Mouse (Mus musculus) forelimb bud, embryonic 11.5 days (tissue): ENCODE measurements around the gene Clec2l.
"Not testable (repeated sequence)": the region's sequence is repeated elsewhere in the genome, so short reads cannot be mapped to it uniquely, and the experiment has no call there.

ENCODE experiments used
- DNase-seq: peaks from one replicate; pipeline ENCODE4 v3.0.0-alpha.2; 2012; ENCODE audit warnings: low read depth, low spot score

Gene Clec2l

DNA sequence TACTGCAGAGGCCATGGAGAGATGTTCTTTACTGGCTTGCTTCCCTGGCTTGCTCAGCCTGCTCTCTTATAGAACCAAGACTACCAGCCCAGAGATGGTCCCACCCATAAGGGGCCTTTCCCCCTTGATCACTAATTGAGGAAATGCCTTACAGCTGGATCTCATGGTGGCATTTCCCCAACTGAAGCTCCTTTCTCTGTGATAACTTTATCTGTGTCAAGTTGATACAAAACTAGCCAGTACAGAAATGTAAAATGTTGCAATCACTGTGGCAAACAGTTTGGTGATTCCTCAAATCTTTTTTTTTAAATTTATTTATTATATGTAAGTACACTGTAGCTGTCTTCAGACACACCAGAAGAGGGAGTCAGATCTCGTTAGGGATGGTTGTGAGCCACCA is 7.6 kb downstream of the Clec2l start:
- not testable (repeated sequence) for DNase-seq

- DNase-seq: no peak
Measured at GRCm38 (mm10) chr6:38671270-38671669, 8.4 kb downstream of the Clec2l start.

DNA sequence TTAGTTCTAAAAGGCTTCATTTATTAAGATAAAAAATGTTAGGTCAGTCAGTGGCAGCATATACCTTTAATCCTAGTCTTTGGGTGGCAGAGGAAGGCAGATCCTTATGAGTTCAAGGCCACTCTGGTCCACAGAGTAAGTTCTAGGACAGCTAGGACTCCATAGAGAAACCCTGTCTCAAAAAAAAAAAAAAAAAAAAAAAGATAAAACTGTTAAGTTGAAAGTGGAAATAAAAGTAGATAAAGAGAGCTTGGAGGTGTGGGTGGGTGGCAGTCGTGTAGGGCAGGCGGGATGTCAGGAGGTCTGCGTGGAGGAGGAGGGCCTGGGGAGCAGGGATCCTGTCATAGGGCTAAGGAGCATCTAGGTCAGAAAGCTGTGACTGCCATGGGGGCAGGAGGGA is 9.1 kb downstream of the Clec2l start:
- DNase-seq: no peak

GRCm38 (mm10) chr6:38676217-38676616 is 13.3 kb downstream of the Clec2l start:
- DNase-seq: no peak

DNA sequence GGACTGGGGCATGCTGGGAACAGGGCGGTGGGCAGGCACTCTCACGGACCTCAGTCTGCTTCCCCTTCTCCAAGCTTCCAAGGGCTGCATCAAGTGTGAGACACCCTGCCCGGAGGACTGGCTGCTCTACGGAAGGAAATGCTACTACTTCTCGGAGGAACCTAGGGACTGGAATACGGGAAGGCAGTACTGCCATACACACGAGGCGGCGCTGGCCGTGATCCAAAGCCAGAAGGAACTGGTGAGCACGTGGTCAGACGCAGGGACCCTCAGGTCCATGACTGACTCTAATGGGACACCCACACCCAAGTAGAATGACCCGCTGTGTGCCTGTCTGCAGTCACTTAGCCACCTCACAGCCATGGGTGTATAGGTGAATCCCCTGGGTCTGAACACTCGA is 13.9 kb downstream of the Clec2l start:
- no peak for DNase-seq

DNA sequence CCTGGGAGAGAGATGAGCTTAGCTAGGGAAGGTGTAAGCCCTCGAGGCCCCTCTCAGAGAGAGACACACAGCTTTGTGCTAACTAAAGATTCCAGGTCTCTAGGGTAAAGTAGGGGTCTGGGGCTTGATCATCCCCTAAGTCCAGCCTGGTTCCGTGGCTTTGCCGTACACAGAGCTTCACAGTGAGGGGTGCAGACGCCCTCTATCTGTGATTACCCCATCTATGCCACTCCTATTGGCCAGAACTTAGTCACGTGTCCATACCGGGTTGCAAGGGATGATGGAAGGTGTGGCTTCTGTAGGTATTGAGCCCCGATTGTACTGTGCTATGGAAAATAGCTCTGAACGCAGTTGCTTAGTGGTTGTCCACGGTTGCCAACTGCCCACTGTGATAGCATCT is 14.8 kb downstream of the Clec2l start:
- DNase-seq: no peak

DNA sequence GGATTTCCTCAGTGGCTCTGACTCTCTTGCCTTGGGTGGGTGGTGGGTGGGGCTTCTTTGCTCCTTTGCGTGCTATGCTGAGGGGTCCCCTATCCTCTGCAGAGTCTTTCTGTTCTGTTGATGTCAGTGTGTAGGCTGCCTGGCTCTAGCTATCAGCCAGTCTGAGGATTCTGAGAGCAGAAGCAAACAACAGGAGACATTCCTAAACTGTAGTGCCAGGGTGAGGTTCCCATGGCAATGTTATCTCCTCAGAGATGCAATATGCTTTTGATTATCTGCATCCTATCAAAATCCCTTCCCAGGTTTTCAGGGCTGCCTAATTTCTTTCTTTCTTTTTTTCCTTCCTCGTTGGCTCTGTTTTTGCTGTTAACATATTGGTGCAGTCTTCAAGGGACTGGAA is 19.7 kb downstream of the Clec2l start:
- no peak for DNase-seq

- no peak for DNase-seq
Measured at GRCm38 (mm10) chr6:38687216-38687615, 24.3 kb downstream of the Clec2l start.

DNA sequence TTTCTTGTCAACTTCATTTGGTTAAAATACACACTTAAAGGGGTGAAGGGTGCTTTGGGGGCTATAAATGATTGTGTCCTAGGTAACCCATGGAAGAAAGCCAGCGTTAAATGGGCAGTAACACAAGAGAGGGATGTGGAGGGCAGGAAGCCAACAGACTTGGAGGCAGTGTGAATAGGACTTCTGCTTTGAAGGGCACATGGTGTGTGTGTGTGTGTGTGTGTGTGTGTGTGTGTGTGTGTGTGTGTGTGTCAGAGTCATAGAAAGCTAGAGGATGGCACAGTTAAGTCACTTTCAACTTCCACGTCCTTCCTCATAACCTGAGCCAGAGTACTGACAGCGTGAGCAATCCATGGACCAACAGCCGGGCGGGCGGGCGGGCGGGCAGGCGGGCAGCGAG is 26.0 kb downstream of the Clec2l start:
- DNase-seq: no peak

- no peak for DNase-seq
Measured at GRCm38 (mm10) chr6:38690615-38691014, 27.7 kb downstream of the Clec2l start.

GRCm38 (mm10) chr6:38691052-38691451 is 28.2 kb downstream of the Clec2l start:
- DNase-seq: no peak

DNA sequence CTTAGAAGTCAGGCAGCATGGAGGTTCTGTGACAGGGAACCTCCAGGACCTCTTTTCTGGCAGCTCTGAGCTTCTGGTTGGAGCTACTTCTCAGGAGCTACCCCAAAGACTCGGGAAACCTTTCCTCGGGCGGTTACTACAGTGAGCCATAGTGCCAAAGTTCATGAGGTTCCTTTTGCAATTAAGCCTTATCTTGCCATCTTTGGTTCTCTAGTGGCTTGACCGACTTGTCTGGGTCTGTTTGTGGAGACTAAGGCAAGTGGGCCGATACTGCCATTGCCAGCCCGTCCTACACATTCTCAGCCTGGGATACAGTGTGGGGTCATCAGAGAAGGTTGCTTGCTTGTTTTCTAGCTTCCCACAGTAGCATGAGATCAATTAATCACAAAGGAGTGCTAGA is 29.7 kb downstream of the Clec2l start:
- no peak for DNase-seq

GRCm38 (mm10) chr6:38695380-38696054 is 32.6 kb downstream of the Clec2l start:
- peak; percentile 88 for DNase-seq

GRCm38 (mm10) chr6:38696570-38696969 is 33.7 kb downstream of the Clec2l start:
- DNase-seq: no peak

DNA sequence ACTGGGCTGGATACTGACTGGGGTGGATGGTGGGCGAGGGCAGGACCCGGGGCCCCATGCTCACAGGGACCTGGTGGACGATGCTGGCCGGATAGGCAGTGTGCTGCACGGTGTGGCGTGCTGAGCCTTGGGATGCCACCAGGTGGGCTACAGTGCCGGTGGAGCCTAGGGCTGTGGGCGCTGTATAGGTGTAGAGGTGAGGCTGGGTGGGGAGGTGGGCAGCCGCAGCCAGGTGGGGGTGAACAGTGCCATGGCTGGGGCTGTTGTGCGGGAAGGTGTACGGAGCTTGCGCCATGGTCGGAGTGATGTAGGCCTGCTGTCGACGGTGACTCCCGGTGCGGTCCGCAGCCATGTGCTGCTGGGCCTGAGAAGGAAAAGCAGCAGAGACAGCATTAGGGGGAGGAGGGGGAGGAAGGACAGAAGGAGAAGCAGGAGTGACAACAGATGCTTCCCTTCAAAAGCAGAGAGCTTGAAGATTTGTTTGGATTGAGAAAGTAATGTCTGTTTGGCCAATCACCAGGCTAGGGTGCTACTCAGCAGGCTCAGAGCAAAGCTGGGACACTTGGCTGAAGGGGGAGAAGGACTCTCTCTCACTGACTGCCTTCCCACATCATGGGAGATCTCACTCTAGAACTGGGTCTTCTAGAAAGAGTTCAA is 35.5 kb downstream of the Clec2l start:
- no peak for DNase-seq

- DNase-seq: no peak
Measured at GRCm38 (mm10) chr6:38701421-38701820, 38.6 kb downstream of the Clec2l start.

DNA sequence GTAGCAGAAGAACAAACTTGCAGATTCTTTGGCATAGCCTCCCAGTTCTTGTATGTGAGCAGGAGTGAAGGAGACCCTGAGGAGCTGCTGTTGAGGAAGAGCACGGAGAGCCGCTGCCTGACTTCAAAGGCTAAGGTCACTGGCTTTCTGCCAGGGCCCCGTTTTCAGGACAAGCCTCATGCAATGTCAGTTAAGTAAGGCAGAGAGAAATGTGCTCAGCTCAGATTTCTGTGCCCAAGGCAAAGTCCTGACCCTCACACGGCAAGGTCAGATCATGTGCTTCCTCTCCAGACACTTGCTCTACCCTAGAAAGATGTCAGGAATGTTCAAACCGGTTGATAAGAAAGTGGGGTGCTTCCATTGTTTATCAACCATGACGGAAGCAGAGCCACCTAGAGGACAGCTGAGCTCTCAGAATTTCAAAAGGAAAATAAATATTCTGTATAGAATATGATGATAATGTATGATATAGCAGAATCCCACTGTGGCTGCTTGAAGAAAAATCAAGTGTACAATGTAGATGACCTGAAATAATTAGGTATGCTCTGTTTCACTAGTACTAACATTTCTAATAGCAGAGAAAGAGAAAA is 40.0 kb downstream of the Clec2l start:
- DNase-seq: no peak

DNA sequence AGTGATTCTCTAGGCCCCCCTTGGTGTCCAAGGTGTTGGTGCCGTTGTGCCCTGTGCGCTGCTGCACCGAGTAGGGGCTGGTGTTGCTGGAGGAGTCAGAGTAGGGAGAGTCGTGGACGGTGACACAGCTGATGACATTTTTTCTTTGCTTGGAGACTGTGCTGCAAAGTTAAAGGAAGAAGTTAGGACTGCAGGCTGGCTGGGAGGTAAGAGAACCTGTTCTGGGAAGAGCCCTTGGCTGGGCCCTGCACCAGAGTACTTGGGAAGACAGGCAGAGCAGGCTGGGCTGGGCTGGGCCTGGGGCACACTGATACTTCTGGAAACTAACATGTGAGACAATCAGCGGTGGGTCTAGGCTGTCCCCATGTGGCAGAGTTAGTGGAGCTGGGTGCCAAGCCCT is 40.7 kb downstream of the Clec2l start:
- DNase-seq: no peak

GRCm38 (mm10) chr6:38704264-38704984 is 41.6 kb downstream of the Clec2l start:
- DNase-seq: no peak

- DNase-seq: no peak
Measured at GRCm38 (mm10) chr6:38710449-38710848, 47.6 kb downstream of the Clec2l start.

DNA sequence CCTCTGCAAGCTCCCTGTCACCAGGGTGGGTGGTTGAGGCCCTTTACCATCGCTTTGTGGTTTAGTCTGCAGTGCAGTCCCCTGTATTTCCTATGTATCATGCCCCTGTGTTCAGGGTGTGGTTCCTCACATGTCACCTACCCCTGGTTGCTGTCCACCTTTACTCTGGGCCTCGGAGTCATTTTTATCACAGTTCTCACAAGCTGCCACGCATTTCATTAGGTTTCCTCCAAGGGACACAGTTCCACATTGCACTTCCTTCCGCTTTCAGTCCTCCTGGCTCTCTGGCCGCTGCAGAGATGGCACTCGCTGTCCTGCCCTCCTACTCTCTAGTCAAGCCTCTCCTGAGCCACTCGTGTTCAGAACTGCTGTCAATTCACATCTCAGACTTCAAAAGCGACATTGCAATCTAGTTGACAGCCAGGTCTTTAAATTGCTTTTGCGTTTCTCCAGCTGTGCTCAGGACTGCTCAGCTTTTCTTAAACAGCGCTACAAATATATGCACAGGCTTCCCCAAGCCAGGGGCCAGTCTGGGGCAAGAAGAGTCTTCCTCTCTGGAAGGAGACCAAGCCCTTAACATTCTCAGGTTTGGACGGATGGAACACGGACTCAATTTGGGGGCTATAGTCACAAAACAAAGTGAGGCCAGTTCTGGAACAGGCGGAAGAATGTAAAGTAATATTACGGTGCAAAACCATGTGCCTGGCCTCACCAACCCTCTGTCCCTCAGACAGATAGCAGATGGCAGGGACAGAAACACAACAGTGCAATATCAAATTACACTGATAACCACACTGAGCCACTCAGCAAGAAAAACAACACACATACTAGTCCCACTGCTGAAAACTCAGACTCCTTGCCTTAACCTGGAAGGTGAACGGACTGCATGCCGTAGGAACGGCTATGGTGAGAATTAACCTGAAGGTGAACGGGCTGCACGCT is 51.4 kb downstream of the Clec2l start:
- DNase-seq: no peak
